Mouse (Mus musculus) 3T3-L1 (cell line): Measurements from ENCODE around the gene Phka1.

Experiments
- DNase-seq: peaks from one replicate; pipeline ENCODE4 v3.0.0-alpha.2; 2015; ENCODE audit warnings: low read depth, low spot score

Phka1 gene

DNA sequence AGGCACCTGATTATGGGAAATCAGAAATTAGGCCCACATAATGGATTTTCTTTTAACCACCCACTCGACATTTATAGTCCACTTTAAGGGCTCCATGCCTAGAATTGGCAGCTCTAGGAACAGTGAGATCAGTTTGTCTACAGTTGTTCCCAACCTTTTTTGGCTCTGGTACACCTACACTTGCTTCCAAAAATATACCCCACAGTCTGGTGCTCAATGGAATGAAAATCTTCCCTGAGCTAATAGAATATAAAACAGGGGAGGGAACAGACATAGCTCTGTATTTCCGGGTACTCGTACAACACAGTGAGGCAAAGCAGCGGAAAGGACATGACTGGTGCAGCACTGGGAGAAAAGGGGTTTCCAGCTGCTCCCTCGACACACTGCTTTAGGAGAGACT lies 168.5 kb downstream of the Phka1 start:
- DNase-seq: no peak
